Mouse (Mus musculus) regulatory T cell (primary cell): ENCODE data around the gene Ugt1a9.
"Not testable (repeated sequence)": the region's sequence is repeated elsewhere in the genome, so short reads cannot be mapped to it uniquely, and the experiment has no call there.

Source experiments
- in situ Hi-C: fragments of 300-600 bp; cut with MboI, MseI; formaldehyde crosslinking; loops from one replicate; pipeline ENCODE4 v1.15.1; 2025; ENCODE audit warnings: high pct_unique_total_duplicates

Ugt1a9 gene

GRCm38 (mm10) chr1:88218591-88218990, 148.0 kb downstream of the Ugt1a9 start:
- in situ Hi-C loops: no loop called here

GRCm38 (mm10) chr1:88219054-88219453, 148.5 kb downstream of the Ugt1a9 start:
- in situ Hi-C loops: no loop called here

GRCm38 (mm10) chr1:88220336-88220735, 149.7 kb downstream of the Ugt1a9 start:
- in situ Hi-C loops: no loop called here

- in situ Hi-C loops: no loop called here
These were observed 151.6 kb downstream of the Ugt1a9 start for GRCm38 (mm10) chr1:88222216-88222615.

GRCm38 (mm10) chr1:88223011-88223515, 152.5 kb downstream of the Ugt1a9 start:
- in situ Hi-C loops: not testable (repeated sequence)

DNA sequence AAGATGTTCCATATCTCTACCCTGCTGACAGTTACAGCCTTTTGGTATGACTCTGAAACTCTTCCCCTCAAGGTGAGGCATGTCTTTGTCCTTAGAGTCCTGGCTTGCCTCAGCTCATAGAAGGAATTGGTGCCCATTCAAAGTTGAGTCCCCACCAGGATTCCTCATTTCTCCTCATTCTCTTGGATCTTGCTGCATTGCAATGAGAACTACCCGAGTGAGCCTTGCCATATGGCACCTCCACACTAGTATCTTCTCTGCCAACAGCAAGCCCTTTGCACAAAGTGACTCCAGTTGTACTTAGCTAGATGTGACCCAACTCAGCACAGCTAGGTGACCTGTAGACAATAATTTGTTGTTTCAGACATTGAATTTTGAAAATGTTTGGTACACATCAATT, 153.0 kb downstream of the Ugt1a9 start:
- in situ Hi-C loops: no loop called here

DNA sequence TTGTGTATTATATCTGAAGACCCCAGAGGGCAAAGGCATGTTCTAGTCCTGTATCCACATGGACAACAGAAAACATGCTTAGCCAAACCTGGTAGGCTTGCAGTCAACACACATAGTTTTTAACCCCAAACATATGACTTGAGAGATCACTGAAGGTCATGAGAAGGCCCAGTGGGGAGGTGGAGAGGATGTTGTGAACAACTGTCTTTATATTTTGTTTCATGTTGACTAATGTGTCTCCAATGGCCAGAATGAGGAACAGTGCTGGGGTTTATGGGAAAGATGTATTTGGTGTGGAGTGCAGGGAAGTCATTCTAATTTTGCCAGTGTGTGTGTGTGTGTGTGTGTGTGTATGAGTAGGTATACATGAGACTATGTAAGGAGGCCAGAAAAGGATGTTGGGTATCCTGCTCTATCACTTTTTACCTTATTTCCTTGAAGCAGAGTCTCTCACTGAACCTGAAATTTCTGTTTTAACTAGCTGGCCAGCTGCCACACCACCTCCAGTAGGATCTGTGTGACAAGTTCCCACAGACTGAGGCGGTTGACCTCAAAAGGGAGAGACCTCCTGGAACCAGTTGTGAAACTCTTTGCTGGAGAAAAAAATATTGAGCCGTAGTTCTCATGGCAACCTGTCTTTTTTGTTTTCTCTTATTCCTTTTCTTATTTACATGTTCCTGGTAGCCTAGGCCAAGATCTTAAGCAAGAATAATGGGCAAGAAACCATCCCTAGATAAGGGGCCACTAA, 153.6 kb downstream of the Ugt1a9 start:
- in situ Hi-C loops: no loop called here

- in situ Hi-C loops: not testable (repeated sequence)
These were observed 154.7 kb downstream of the Ugt1a9 start for GRCm38 (mm10) chr1:88225301-88225700.

GRCm38 (mm10) chr1:88225741-88226140, 155.1 kb downstream of the Ugt1a9 start:
- in situ Hi-C loops: no loop called here

- in situ Hi-C loops: no loop called here
These were observed 156.2 kb downstream of the Ugt1a9 start, which contains the start of gene Mroh2a for GRCm38 (mm10) chr1:88226670-88227379. TSS of gene Mroh2a (plus strand) at chr1:88226986.

DNA sequence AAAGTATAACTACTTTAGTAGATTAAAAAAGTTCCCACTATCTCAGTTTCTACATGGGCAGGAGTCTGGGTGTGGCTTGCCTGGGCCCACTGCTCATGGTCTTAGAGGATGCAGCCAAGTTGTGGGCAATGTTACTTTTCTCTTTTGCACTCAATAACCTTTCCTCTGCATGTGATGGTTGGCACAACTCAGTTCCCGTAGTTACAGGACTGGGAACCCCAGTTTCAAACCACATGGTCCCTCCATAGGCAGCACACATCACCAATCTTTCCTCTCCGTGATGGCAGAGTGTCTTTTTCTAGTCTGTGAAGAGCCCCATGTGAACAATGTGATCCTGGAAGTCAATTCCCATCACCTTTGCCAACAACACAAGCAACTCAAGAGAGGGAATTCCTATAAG, 156.9 kb downstream of the Ugt1a9 start:
- in situ Hi-C loops: no loop called here

DNA sequence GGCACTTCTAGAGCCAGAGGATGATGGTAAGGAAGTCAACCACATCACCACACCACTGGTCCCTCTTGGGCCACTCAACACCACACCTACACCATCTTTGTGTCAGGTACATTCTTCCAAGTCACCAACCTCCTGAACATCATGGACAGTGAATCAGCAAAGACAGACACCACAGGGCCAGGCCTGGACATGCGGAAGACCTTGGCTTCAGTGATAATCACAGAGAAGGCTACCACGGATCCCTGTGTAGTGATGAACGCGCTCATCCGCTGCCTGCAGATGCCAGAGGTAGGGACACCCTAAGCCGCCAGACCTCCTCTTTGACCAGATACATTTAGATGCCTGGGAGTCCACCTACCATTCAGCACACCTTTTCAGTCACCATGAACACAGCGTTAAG, 157.5 kb downstream of the Ugt1a9 start:
- in situ Hi-C loops: no loop called here

DNA sequence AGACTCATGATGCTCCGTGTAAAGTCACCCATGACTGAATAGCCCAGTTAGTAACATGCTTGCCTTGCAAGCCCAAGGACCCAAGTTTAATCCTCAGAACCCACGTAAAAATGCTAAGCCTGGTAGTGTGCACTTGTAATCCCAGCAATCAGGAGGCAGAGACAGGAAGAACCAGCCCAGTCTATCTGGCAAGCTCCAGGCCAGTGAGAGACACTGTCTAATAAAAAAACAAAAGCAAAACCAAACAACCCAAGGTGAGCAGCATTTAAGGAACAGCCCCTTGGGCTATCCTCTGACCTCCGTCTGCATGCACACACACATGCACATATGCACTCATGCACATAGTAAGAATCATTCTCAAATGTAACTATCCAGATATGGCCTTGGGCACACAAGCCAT, 159.0 kb downstream of the Ugt1a9 start:
- in situ Hi-C loops: no loop called here

DNA sequence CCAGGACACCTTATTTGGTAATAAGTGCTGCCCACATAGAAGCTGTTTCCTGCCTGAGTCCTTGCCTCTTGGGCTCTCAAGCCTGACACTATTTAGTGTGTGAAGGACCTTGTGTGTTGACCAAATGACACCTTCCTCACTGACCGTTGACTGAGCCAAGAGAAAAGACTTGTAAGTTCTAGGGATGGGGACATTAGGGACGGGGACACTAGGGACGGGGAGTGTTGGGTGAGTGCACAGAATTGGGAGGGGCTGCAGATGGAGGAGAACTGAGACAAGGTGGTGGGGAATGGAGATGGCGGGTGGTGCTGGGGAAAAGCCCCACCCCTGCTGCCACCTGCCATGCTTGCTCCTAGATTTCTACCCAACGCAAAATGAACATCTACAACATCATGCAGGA, 159.4 kb downstream of the Ugt1a9 start:
- in situ Hi-C loops: no loop called here

- in situ Hi-C loops: no loop called here
These were observed 159.8 kb downstream of the Ugt1a9 start for GRCm38 (mm10) chr1:88230421-88230820.

DNA sequence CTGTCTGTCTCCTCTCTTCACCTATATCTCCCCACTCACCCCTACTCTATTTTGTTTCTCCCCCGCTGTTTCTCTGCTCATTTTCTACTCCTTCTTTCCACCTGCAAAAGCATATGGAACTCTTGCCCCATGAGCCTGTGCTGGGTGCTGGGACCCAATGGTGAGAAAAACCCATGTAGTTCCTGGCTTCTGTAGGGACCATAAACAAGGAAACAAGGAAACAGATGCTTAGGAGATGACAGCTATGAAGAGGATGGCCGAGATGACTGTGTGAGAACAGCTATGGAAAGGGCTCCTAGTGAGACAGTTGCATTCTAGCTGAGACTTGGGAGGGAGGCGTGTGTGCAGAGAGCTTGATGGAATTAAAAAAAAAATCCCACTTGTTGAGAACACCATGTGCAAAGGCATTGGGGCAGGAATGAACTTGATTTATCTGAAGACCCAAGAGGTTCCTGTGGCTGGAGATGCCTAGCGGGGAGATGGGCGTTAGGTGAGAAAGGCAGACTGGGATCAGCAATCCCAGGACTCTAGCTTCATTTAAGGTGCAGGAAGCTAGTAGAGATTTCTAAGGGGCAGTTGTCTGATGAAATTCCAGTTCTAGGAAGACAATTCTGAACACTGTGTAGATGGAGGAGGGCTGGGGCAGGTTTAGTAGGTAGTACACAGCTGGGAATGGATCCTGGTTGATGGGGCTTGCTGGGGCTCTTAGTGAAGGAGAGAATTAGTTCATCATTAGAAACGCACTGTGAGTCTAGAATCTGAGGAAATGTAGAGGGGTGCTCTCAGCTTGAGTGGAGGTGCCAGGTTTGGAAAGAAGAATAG, 160.6 kb downstream of the Ugt1a9 start:
- in situ Hi-C loops: no loop called here

GRCm38 (mm10) chr1:88231803-88232499, 161.4 kb downstream of the Ugt1a9 start:
- in situ Hi-C loops: no loop called here

DNA sequence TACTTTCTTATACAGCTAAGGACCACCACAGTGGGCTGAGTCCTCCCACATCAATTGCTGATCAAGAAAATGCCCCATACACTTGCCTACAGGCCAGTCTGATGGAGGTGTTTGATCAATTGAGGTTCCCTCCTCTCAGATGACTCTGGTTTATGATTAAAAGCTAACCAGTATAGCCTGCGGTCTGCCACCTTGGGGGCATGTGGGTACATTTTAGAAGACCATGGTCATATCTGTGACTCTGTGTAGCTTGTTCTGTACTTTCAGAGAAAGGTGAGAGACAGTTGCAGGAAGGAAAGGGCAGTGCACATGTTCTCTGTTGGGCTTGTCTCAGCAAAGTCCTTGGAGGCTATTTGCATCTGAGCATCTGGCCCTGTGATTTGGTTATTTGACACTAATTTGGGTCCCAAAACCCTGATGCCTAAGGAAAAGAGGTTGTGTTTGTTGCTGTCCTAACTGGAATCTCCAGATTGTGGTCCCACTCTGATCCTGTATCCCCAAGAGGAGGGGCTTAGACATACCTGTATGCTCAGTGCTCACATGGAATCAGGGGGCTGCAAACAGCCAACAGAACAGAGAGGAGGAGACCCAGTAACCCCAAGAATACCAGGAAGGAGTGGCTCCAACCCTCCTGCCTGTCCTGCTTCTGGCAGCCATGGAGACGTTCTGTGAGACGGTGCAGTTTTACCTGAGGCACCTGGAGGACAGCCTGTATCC, 162.2 kb downstream of the Ugt1a9 start:
- in situ Hi-C loops: no loop called here

GRCm38 (mm10) chr1:88233421-88234247, 163.0 kb downstream of the Ugt1a9 start:
- in situ Hi-C loops: no loop called here

DNA sequence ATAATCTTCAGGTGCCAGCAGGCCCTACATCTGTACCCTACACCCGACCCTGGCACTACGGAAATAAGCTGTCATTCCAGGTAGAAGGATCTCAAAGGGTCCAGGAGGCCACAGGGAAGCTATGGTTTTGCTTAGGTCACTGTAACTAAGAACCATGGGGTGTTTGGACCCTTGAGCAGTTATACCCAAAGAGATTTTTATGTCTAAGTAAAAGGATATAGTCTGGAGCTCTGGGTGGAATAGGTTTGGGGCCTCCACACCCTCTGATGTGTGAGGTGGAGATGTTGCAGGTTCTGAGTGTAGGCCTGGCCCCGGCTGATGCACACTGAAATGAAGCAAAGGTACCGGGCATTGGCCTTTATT, 163.6 kb downstream of the Ugt1a9 start:
- in situ Hi-C loops: no loop called here
